Mouse (Mus musculus): ENCODE results near the gene Tnnt2. TPM values are rescaled to one million over a fixed set of nuclear protein-coding genes. Genes with fewer than 3 reads are reported as not detected.

The Tnnt2 gene
- total RNA-seq, 2 experiments from 2014 or later = 5.8 to 7.5 TPM

GRCm38 (mm10) chr1:135814531-135814930, 21.6 kb upstream of the Tnnt2 start:
- intact Hi-C loops (cut with DNase I) = no loop called here
- no peak for DNase-seq (ENCODE audit: low spot score in 2 of 2)

- no peak for DNase-seq (ENCODE audit: low spot score in 2 of 2)
Observed at GRCm38 (mm10) chr1:135817595-135817994, 18.6 kb upstream of the Tnnt2 start.

GRCm38 (mm10) chr1:135818481-135819086, 17.6 kb upstream of the Tnnt2 start, which contains the start of gene Lad1:
TSS of gene Lad1 (plus strand) at chr1:135818598.
- no peak for DNase-seq (ENCODE audit: low spot score in 2 of 2)
- intact Hi-C loops (cut with DNase I) = no loop called here

More at GRCm38 (mm10) chr1:135817595-135817994, 18.6 kb upstream of the Tnnt2 start:
- intact Hi-C loops (cut with DNase I) = no loop called here

- intact Hi-C loops (cut with DNase I) = no loop called here
- DNase-seq (ENCODE audit: low spot score in 2 of 2) = no peak
Observed at GRCm38 (mm10) chr1:135820071-135820470, 16.1 kb upstream of the Tnnt2 start.

GRCm38 (mm10) chr1:135820736-135821364, 15.3 kb upstream of the Tnnt2 start:
- peak in 1 of 2 experiments; percentile 26 for DNase-seq (ENCODE audit: low spot score in 2 of 2)
- intact Hi-C loops (cut with DNase I) = no loop called here

- intact Hi-C loops (cut with DNase I) = no loop called here
- DNase-seq (ENCODE audit: low spot score in 2 of 2) = no peak
Observed at GRCm38 (mm10) chr1:135821780-135822179, 14.4 kb upstream of the Tnnt2 start.

- intact Hi-C loops (cut with DNase I) = loop anchor here (5.0 kb wide), 1 partner anchor 77 kb away; no protein-coding TSS in a partner anchor
Observed at GRCm38 (mm10) chr1:135828918-135829317, 7.2 kb upstream of the Tnnt2 start.

GRCm38 (mm10) chr1:135834206-135834859, 1.8 kb upstream of the Tnnt2 start:
- intact Hi-C loops (cut with DNase I) = no loop called here
- DNase-seq (ENCODE audit: low spot score in 2 of 2) = no peak

More at GRCm38 (mm10) chr1:135828918-135829317, 7.2 kb upstream of the Tnnt2 start:
- DNase-seq (ENCODE audit: low spot score in 2 of 2) = no peak

- intact Hi-C loops (cut with DNase I) = no loop called here
Observed at GRCm38 (mm10) chr1:135834983-135835382, 1.2 kb upstream of the Tnnt2 start.

GRCm38 (mm10) chr1:135838626-135839025, 2.5 kb downstream of the Tnnt2 start:
- intact Hi-C loops (cut with DNase I) = no loop called here
- no peak for DNase-seq (ENCODE audit: low spot score in 2 of 2)

More at GRCm38 (mm10) chr1:135834983-135835382, 1.2 kb upstream of the Tnnt2 start:
- DNase-seq (ENCODE audit: low spot score in 2 of 2) = no peak

- intact Hi-C loops (cut with DNase I) = no loop called here
- DNase-seq (ENCODE audit: low spot score in 2 of 2) = no peak
Observed at GRCm38 (mm10) chr1:135839065-135839464, 2.9 kb downstream of the Tnnt2 start.

GRCm38 (mm10) chr1:135840675-135841395, 4.7 kb downstream of the Tnnt2 start:
- intact Hi-C loops (cut with DNase I) = no loop called here
- peak in 1 of 2 experiments; percentile 13 for DNase-seq (ENCODE audit: low spot score in 2 of 2)

- intact Hi-C loops (cut with DNase I) = no loop called here
- DNase-seq (ENCODE audit: low spot score in 2 of 2) = no peak
Observed at GRCm38 (mm10) chr1:135843519-135844262, 7.5 kb downstream of the Tnnt2 start.

GRCm38 (mm10) chr1:135844481-135844880, 8.3 kb downstream of the Tnnt2 start:
- DNase-seq (ENCODE audit: low spot score in 2 of 2) = no peak
- intact Hi-C loops (cut with DNase I) = no loop called here

- intact Hi-C loops (cut with DNase I) = no loop called here
Observed at GRCm38 (mm10) chr1:135846632-135847031, 10.5 kb downstream of the Tnnt2 start.

GRCm38 (mm10) chr1:135847139-135847562, 11.0 kb downstream of the Tnnt2 start:
- intact Hi-C loops (cut with DNase I) = no loop called here
- no peak for DNase-seq (ENCODE audit: low spot score in 2 of 2)

More at GRCm38 (mm10) chr1:135846632-135847031, 10.5 kb downstream of the Tnnt2 start:
- DNase-seq (ENCODE audit: low spot score in 2 of 2) = no peak

- no peak for DNase-seq (ENCODE audit: low spot score in 2 of 2)
- intact Hi-C loops (cut with DNase I) = no loop called here
Observed at GRCm38 (mm10) chr1:135847611-135848351, 11.6 kb downstream of the Tnnt2 start.

- intact Hi-C loops (cut with DNase I) = no loop called here
- peak in 1 of 2 experiments; percentile 14 for DNase-seq (ENCODE audit: low spot score in 2 of 2)
Observed at GRCm38 (mm10) chr1:135850722-135851512, 14.8 kb downstream of the Tnnt2 start.

Data from left cerebral cortex, postnatal 36 days (tissue).